Mouse (Mus musculus) G1E (cell line): Measurements from ENCODE around the gene Aurkb. TPM values are rescaled to one million over a fixed set of nuclear protein-coding genes. Genes with fewer than 3 reads are reported as not detected.
"Not testable (repeated sequence)": the region's sequence is repeated elsewhere in the genome, so short reads cannot be mapped to it uniquely, and the experiment has no call there.

Experiments
- ATAC-seq: 2 replicates; pipeline ENCODE4 v1.8.0; 2016; ENCODE audit warnings: mild to moderate bottlenecking; ENCODE audit not compliant: insufficient number of reproducible peaks, poor library complexity, low FRiP score, severe bottlenecking; ENCODE audit errors: extremely low read depth
- DNase-seq: peaks from one replicate; pipeline ENCODE4 v3.0.0; 2012; ENCODE audit warnings: low spot score
- H3K27me3 ChIP-seq: 2 replicates; pipeline ENCODE4 v1.6.1; 2012; ENCODE audit warnings: mild to moderate bottlenecking, low read length, inconsistent platforms; ENCODE audit not compliant: insufficient read depth
- H3K36me3 ChIP-seq: replicated peaks from 2 replicates; pipeline ENCODE3; 2012; ENCODE audit warnings: mild to moderate bottlenecking, inconsistent platforms
- H3K4me1 ChIP-seq: 2 replicates; pipeline ENCODE4 v1.6.1; 2012; ENCODE audit warnings: low read depth, low read length, inconsistent platforms, mixed read lengths; ENCODE audit not compliant: insufficient read depth
- H3K4me3 ChIP-seq: 2 replicates; pipeline ENCODE4 v1.5.1; 2012; ENCODE audit warnings: low read depth, mild to moderate bottlenecking, inconsistent platforms, low read length, moderate library complexity, mixed read lengths
- H3K9me3 ChIP-seq: replicated peaks from 2 replicates; pipeline ENCODE4 v1.6.1; 2012; ENCODE audit warnings: inconsistent platforms
- CTCF ChIP-seq: IDR thresholded peaks from 2 replicates; pipeline ENCODE4 v1.5.1; 2012; ENCODE audit warnings: low read depth, low read length, inconsistent platforms, mixed read lengths
- GATA1 ChIP-seq: IDR thresholded peaks from 2 replicates; pipeline ENCODE4 v1.6.1; 2012; ENCODE audit warnings: borderline replicate concordance, low read length, inconsistent platforms, mixed read lengths
- GATA2 ChIP-seq: IDR thresholded peaks from 2 replicates; pipeline ENCODE4 v1.6.1; 2012; ENCODE audit warnings: low read depth, low read length, inconsistent platforms, borderline replicate concordance
- POLR2AphosphoS5 ChIP-seq: IDR thresholded peaks from 2 replicates; pipeline ENCODE4 v1.6.1; 2012; ENCODE audit warnings: low read depth, low read length, inconsistent platforms; ENCODE audit not compliant: insufficient replicate concordance
- TAL1 ChIP-seq: conservative IDR thresholded peaks from 2 replicates; pipeline ENCODE4 v1.6.1; 2012; ENCODE audit warnings: low read depth, low read length, inconsistent platforms, mixed read lengths
- polyA plus RNA-seq: library from polyadenylated mRNA; stranded (reverse); fragments of >175 nt; gene quantifications from 2 replicates; pipeline ENCODE4 v1.2.3, GENCODE M21; 2012
- total RNA-seq, 2 experiments: library from RNA; stranded (forward) in 1 of 2; stranded (reverse) in 1 of 2; fragments of 200-1000 nt in 1 of 2; fragments of >200 nt in 1 of 2; fragmentation: Nextera tagmentation in 1 of 2; gene quantifications; 2 replicates each; pipeline ENCODE4 v1.2.3; 2014 to 2017

Aurkb gene
- total RNA-seq (2014; fragmentation: Nextera tagmentation): 176 and 241 TPM in 2 replicates
- 117 and 133 TPM in 2 replicates for total RNA-seq (2017)
- polyA plus RNA-seq: 296 TPM in 2 replicates

DNA sequence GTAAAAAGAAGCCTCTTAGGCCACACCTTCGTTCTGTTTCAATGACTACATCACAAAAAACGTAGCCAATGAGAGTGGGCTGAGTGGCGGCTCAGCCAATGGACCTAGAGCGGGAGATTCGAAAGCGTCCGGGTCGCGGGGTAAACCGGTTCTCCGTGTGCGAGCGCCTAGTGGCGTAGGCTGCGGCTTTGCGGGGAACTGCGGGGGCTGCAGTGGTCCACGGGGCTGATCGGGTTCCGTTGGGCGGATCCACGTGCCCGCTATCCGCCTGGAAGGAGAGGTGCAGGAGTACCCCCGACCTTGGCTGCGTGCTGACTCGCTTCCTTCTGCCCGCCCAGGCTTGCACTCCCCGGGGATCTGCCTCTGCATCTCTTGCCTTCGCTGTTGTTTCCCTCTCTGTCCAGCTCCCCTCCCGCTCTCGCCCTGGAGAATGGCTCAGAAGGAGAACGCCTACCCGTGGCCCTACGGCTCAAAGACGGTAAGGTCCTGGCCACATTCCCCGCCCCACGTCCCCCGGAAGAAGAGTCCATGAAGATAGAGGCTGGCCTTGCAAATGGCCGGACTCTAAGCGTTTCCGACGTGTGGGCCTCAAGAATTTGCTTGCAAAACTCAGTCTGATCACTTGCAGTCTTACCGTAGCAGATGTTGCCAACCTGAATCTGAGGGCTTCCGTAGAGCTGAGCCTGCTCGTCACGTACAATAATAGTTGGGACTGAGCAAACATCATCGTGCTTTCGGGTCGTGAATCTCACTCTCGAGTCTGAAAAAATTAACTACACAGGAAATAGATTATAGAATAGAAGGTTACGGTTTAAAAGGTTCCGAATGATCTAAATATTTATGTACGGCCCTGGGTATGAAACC is at the start of gene Aurkb:
Gene Aurkb, plus strand, starts transcription at position 117 of the 864 bp plus-strand sequence.
- H3K4me3 ChIP-seq: peak within 1 kb of the TSS; percentile 99
- peak; percentile 85 for DNase-seq
- H3K27me3 ChIP-seq: no peaks in the 10 kb centered on the region; the same call in 1 of the 2 replicates
- peaks cover 53% of the 10 kb centered on the region for H3K4me1 ChIP-seq
- no peak for TF ChIP-seq GATA2
- TF ChIP-seq POLR2AphosphoS5: no peak
- TF ChIP-seq TAL1: no peak
- TF ChIP-seq CTCF: no peak
- peak; percentile 77 for ATAC-seq
- peaks cover 43% of the 10 kb centered on the region for H3K36me3 ChIP-seq
- no peaks in the 10 kb centered on the region for H3K9me3 ChIP-seq

- ATAC-seq (no peak), DNase-seq (no peak)
- Histone ChIP-seq H3K4me1 (peaks cover 3% of the 10 kb centered on the region; the same call in 1 of the 2 replicates), H3K27me3 (no peaks in the 10 kb centered on the region), H3K9me3 (no peaks in the 10 kb centered on the region), H3K36me3 (peaks cover 98% of the 10 kb centered on the region), H3K4me3 (no peak overlapping the region)
- TF ChIP-seq GATA1 (no peak), CTCF (no peak), TAL1 (no peak), POLR2AphosphoS5 (no peak), GATA2 (no peak)
Measured at GRCm38 (mm10) chr11:68997080-68997479, 48.4 kb upstream of the Aurkb start.

- not testable (repeated sequence) for H3K9me3 ChIP-seq, DNase-seq, ATAC-seq, H3K27me3 ChIP-seq, H3K4me3 ChIP-seq
- peaks cover 43% of the 10 kb centered on the region for H3K4me1 ChIP-seq
- H3K36me3 ChIP-seq: peaks cover 93% of the 10 kb centered on the region
Measured at GRCm38 (mm10) chr11:69002782-69003181, 42.7 kb upstream of the Aurkb start.

- peaks cover 84% of the 10 kb centered on the region for H3K36me3 ChIP-seq
- TF ChIP-seq POLR2AphosphoS5: no peak
- TF ChIP-seq CTCF: no peak
- TF ChIP-seq TAL1: no peak
- no peak for TF ChIP-seq GATA2
- no peaks in the 10 kb centered on the region for H3K27me3 ChIP-seq
- peaks cover 46% of the 10 kb centered on the region for H3K4me1 ChIP-seq
- DNase-seq (no peak), ATAC-seq (no peak)
- H3K4me3 ChIP-seq: no peak overlapping the region
- no peaks in the 10 kb centered on the region for H3K9me3 ChIP-seq
Measured at GRCm38 (mm10) chr11:69003592-69003991, 41.9 kb upstream of the Aurkb start.

GRCm38 (mm10) chr11:69005193-69005592 is 40.3 kb upstream of the Aurkb start:
- no peak for ATAC-seq
- no peak overlapping the region for H3K4me3 ChIP-seq
- no peak for TF ChIP-seq GATA1
- no peak for TF ChIP-seq TAL1
- TF ChIP-seq POLR2AphosphoS5: no peak
- TF ChIP-seq GATA2: no peak
- TF ChIP-seq CTCF: no peak
- no peaks in the 10 kb centered on the region for H3K9me3 ChIP-seq
- no peak for DNase-seq
- no peaks in the 10 kb centered on the region for H3K27me3 ChIP-seq
- peaks cover 70% of the 10 kb centered on the region for H3K36me3 ChIP-seq
- peaks cover 46% of the 10 kb centered on the region for H3K4me1 ChIP-seq

DNA sequence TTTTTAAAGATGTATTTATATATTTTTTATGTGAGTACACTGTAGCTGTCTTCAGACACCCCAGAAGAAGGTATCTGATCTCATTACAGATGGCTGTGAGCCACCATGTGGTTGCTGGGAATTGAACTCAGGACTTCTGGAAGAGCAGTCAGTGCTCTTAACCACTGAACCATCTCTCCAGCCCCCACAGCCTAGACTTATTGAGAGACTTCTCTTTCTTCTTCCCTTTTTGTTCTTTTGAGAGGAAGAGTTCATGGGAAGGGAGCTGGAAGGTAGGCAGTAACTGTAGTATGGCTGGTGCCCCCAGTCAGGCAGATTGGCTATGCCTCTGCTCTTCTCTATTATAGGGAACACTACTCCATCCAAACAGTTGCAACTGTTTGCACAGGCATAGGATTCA is 38.9 kb upstream of the Aurkb start:
- H3K4me1 ChIP-seq: peaks cover 53% of the 10 kb centered on the region
- H3K36me3 ChIP-seq: peaks cover 56% of the 10 kb centered on the region
- H3K4me3 ChIP-seq: peak overlapping the region; percentile 89; the same call in 1 of the 2 replicates
- ATAC-seq, H3K27me3 ChIP-seq, DNase-seq, H3K9me3 ChIP-seq: not testable (repeated sequence)
